Mouse (Mus musculus) stomach, postnatal 0 days (tissue): ENCODE measurements around the gene Kat6b. TPM values are rescaled to one million over a fixed set of nuclear protein-coding genes. Genes with fewer than 3 reads are reported as not detected.

Source experiments
- ATAC-seq: fragments of 200-750 bp; cut with Nextera tagmentation; 2 replicates; pipeline ENCODE4 v1.8.0; 2017; ENCODE audit not compliant: low FRiP score, low TSS enrichment
- DNase-seq: peaks from one replicate; pipeline ENCODE4 v3.0.0-alpha.2; 2016; ENCODE audit warnings: low spot score
- H3K27ac ChIP-seq: fragments of 300-500 bp; sonication (generic); replicated peaks from 2 replicates; pipeline ENCODE4 v1.5.1; 2014; ENCODE audit warnings: mild to moderate bottlenecking, control low read depth
- H3K27me3 ChIP-seq: fragments of 300-500 bp; sonication (generic); 2 replicates; pipeline ENCODE4 v1.6.1; 2014; ENCODE audit warnings: low read length; ENCODE audit not compliant: control insufficient read depth, insufficient read depth
- H3K36me3 ChIP-seq: fragments of 300-500 bp; sonication (generic); 2 replicates; pipeline ENCODE4 v1.6.1; 2014; ENCODE audit warnings: low read length, mixed read lengths; ENCODE audit not compliant: control insufficient read depth, insufficient read depth
- H3K4me1 ChIP-seq: fragments of 300-500 bp; sonication (generic); replicated peaks from 2 replicates; pipeline ENCODE4 v1.6.1; 2014; ENCODE audit warnings: antibody characterized with exemption; ENCODE audit not compliant: control insufficient read depth, insufficient read depth
- H3K4me2 ChIP-seq: fragments of 300-500 bp; sonication (generic); replicated peaks from 2 replicates; pipeline ENCODE4 v1.6.1; 2014; ENCODE audit warnings: low read depth, mild to moderate bottlenecking, control low read depth, moderate library complexity
- H3K4me3 ChIP-seq: fragments of 300-500 bp; sonication (generic); 2 replicates; pipeline ENCODE4 v1.5.1; 2014; ENCODE audit warnings: low read depth, low read length, control low read depth
- H3K9ac ChIP-seq: fragments of 300-500 bp; sonication (generic); 2 replicates; pipeline ENCODE4 v1.6.1; 2014; ENCODE audit warnings: mild to moderate bottlenecking, low read length, control low read depth, mixed read lengths
- H3K9me3 ChIP-seq: fragments of 300-500 bp; sonication (generic); 2 replicates; pipeline ENCODE4 v1.6.1; 2016; ENCODE audit warnings: low read length; ENCODE audit not compliant: control insufficient read depth
- CTCF ChIP-seq: IDR thresholded peaks from 2 replicates; pipeline ENCODE4 v1.5.1; 2016; ENCODE audit warnings: antibody characterized with exemption, low read depth, mild to moderate bottlenecking, moderate library complexity
- EP300 ChIP-seq: optimal IDR thresholded peaks from 2 replicates; pipeline ENCODE3; 2016; ENCODE audit warnings: antibody characterized with exemption
- WGBS: fragments of 180-500 bp; shearing (Covaris S2); extraction: QIAGEN DNeasy Blood & Tissue Kit; methylation state at CpG from one replicate; pipeline ENCODE4 v1.1.7; 2014; 5-methylcytosine and 5-hydroxymethylcytosine counted together
- polyA plus RNA-seq: library from polyadenylated mRNA; unstranded; fragments of >200 nt; fragmentation: Nextera tagmentation; extraction: Ambion mirVana; gene quantifications from 2 replicates; pipeline ENCODE4 v1.2.1, GENCODE M21; 2015

The Kat6b gene
- polyA plus RNA-seq, 1 experiment from 2014 or later = 4.0 TPM

DNA sequence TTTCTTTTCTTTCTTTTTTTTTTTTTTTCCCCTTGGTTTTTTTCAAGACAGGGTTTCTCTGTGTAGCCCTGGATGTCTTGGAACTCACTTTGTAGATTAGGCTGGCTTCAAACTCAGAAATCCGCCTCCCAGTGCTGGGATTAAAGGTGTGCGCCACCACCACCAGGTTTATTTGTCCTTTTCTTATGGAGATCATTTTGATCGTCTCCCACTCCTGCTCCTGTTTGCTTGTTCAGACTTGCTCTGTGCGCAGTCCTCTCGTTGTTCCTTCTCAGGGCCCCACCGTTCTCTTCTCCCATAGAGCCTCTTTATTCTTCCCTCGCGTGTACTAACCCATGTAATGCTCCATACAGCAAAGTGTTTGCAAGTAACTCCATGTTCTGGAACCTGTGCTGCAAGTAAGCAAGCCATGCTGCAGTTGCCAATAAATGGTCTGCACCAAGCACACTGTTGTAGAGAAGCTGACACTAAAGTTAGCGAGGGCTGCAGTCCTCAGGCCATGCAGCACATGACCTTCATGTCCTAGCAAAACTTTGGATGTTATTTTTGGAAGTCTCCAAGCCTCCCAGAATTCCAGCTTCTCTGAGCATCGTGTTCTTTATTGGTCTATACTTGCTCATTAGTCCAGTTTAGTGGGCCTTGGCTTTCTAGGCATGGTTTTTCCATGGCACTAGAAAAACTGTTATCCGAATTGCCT is 55.4 kb downstream of the Kat6b start:
- ATAC-seq (no peak), DNase-seq (no peak)
- peaks cover 2% of the 10 kb centered on the region; the same call in 1 of the 2 replicates for H3K36me3 ChIP-seq
- TF ChIP-seq EP300 (no peak), CTCF (no peak)
- H3K27ac ChIP-seq = no peak overlapping the region
- no peaks in the 10 kb centered on the region for H3K27me3 ChIP-seq
- 71% methylated on average over 11 of the region's 11 CpGs for WGBS
- no peak overlapping the region for H3K4me3 ChIP-seq
- H3K9ac ChIP-seq = no peak overlapping the region
- H3K4me2 ChIP-seq = no peak overlapping the region
- no peaks in the 10 kb centered on the region for H3K4me1 ChIP-seq
- no peaks in the 10 kb centered on the region for H3K9me3 ChIP-seq

DNA sequence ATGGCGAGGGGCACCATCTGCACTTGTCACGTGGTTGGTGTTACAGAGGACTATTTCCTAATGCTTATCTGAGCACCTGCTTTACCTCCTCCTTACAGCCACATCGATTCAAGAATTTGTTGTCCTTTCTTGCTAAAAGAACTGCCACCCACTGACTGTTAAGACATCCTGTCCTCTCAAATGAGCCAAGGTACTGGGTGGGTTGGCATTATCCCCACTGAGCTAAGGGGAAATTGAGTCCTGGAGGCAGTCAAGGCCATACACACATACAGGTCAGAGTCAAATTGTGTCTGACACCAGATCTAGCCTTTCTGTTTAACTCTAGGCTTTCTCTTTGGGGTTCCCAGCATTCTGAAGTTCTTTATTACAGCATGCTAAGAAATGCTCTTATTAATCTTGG is 56.6 kb downstream of the Kat6b start:
- DNase-seq (no peak), ATAC-seq (no peak)
- WGBS = 77% methylated on average over 3 of the region's 3 CpGs
- H3K27me3 ChIP-seq = no peaks in the 10 kb centered on the region
- no peaks in the 10 kb centered on the region for H3K9me3 ChIP-seq
- no peaks in the 10 kb centered on the region for H3K4me1 ChIP-seq
- H3K36me3 ChIP-seq = peaks cover 5% of the 10 kb centered on the region; the same call in 1 of the 2 replicates
- TF ChIP-seq EP300 (no peak), CTCF (no peak)
- no peak overlapping the region for H3K9ac ChIP-seq
- H3K4me2 ChIP-seq = no peak overlapping the region
- H3K4me3 ChIP-seq = no peak overlapping the region
- H3K27ac ChIP-seq = no peak overlapping the region

DNA sequence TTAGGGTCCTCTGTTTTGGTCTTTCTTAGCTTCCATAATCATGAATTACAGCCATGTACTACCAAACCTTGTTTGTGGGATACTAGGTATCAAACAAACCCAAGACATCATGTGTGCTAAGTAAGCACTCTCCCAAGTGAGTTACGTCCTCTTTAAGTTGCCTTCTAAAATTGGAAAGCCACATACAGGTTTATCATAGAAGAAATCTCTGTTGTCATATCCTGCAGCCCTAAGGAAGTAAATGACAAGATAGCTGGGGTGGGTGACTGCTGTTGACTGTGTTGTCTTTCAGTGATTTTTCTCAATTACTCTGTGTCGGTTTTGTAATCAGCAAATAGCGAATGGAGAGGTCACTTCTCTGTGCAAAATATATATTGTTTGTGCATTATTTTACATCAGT is 58.5 kb downstream of the Kat6b start:
- Histone ChIP-seq H3K4me2 (no peak overlapping the region), H3K36me3 (peaks cover 5% of the 10 kb centered on the region; the same call in 1 of the 2 replicates), H3K4me3 (no peak overlapping the region), H3K27me3 (no peaks in the 10 kb centered on the region), H3K4me1 (no peaks in the 10 kb centered on the region), H3K9ac (no peak overlapping the region), H3K27ac (no peak overlapping the region), H3K9me3 (no peaks in the 10 kb centered on the region)
- DNase-seq (no peak), ATAC-seq (no peak)
- WGBS = 87% methylated on average over 3 of the region's 3 CpGs
- no peak for TF ChIP-seq EP300
- TF ChIP-seq CTCF = no peak

DNA sequence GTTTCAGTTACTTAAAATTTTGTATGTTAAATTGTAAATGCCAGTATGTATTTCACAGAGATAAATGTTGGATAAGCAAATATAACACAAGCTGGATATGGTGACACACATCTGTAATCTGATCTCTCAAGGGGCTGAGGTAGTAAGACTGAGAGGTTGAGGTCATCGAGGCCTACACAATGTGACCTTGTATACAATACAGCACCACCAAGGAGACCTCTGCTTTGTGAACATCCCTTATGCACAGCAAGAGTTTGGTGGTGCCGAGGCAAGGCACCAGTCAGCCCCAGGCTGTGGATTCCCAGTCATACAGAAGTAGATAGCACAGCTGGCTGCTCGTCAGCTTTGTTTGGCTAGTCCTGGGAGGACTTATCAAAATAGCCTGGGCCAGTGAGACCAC is 59.1 kb downstream of the Kat6b start:
- no peak for TF ChIP-seq EP300
- TF ChIP-seq CTCF = no peak
- Histone ChIP-seq H3K27ac (no peak overlapping the region), H3K9ac (no peak overlapping the region), H3K36me3 (peaks cover 5% of the 10 kb centered on the region; the same call in 1 of the 2 replicates), H3K4me1 (no peaks in the 10 kb centered on the region; the same call in 1 of the 2 replicates), H3K4me2 (no peak overlapping the region), H3K4me3 (no peak overlapping the region), H3K27me3 (no peaks in the 10 kb centered on the region), H3K9me3 (no peaks in the 10 kb centered on the region)
- DNase-seq = no peak
- WGBS = 51% methylated on average over 3 of the region's 3 CpGs
- no peak for ATAC-seq

DNA sequence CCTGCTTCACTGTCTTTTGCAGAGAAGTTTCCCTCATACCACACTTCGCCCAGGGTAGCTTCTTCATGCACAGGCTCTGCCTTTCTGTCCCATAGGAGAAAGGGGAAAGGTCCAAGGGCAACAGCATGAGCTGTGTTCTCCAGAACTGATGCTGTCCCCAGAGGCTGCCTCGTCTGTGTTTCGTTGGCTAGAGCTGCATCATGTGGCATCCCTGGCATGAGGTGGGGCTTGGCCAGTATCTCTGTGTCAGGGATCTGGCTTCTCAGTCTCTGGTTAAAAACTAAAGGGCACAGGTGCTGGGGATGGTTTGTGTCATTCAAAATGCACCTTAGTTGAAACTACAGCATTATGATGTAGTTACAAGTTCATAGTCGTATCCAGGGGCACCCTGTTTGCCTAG is 64.3 kb downstream of the Kat6b start:
- no peak for TF ChIP-seq EP300
- TF ChIP-seq CTCF = no peak
- no peak for DNase-seq
- 68% methylated on average over 4 of the region's 4 CpGs for WGBS

DNA sequence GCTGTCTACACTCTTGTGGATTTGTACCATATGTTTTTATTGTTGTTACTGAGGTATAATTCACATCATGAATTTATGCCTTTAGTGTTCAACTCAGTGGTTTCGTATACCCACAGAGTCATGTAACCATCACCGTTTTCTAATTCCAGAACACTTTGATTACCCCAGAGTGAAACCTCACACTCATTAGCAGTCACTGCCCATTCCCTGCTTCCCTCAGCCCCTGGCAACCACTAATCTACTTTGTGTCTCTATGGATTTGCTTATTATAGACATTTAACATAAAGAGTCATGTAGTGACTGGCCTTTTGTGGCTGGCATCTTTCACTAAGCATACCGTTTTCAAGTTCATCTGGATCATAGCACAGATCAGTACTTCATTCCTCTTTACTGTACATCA is 65.1 kb downstream of the Kat6b start:
- TF ChIP-seq CTCF = no peak
- TF ChIP-seq EP300 = no peak
- no peaks in the 10 kb centered on the region for H3K27me3 ChIP-seq
- H3K27ac ChIP-seq = no peak overlapping the region
- 50% methylated on average over 3 of the region's 3 CpGs for WGBS
- peaks cover 3% of the 10 kb centered on the region; the same call in 1 of the 2 replicates for H3K36me3 ChIP-seq
- ATAC-seq (no peak), DNase-seq (no peak)
- no peak overlapping the region for H3K4me2 ChIP-seq
- H3K4me1 ChIP-seq = no peaks in the 10 kb centered on the region; the same call in 1 of the 2 replicates
- H3K9ac ChIP-seq = no peak overlapping the region
- no peak overlapping the region for H3K4me3 ChIP-seq
- no peaks in the 10 kb centered on the region for H3K9me3 ChIP-seq

More for the DNA sequence above, 64.3 kb downstream of the Kat6b start:
- Histone ChIP-seq H3K4me1 (no peaks in the 10 kb centered on the region; the same call in 1 of the 2 replicates), H3K27me3 (no peaks in the 10 kb centered on the region), H3K9me3 (no peaks in the 10 kb centered on the region), H3K4me2 (no peak overlapping the region), H3K4me3 (no peak overlapping the region), H3K9ac (no peak overlapping the region), H3K27ac (no peak overlapping the region), H3K36me3 (peaks cover 4% of the 10 kb centered on the region; the same call in 1 of the 2 replicates)
- ATAC-seq = no peak
